Mouse (Mus musculus) naive thymus-derived CD4-positive, alpha-beta T cell, adult 2 months (primary cell): ENCODE measurements around the gene Slc30a3.

ENCODE experiments used
- DNase-seq: peaks from one replicate; pipeline ENCODE4 v3.0.0-alpha.2; 2011; ENCODE audit warnings: low read depth

Slc30a3 gene

DNA sequence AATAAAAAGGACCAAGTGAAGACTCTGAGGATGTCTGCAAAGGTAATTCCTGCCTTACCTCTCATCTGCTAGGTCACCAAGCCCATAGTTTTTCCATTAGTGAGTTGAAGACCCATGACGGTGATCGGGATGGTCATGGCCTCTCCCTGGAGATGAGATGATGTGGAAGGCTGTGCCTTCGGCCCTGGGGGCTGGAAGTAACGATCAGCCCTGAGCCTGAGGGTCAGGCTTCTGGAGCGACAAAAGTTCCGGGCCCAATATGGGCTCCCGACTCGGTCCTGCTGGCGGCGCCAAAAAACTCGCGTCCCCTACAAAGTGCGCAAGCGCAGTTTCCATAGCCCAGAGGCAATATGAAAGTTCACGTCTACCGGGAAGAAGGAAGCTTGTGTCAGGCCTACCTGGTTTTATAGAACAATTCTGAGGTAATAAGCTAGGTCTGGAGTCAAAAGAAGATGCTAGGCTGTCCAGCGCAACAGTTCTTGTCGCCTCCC lies at the start of gene Slc30a3:
TSS of gene Slc30a3 (minus strand) at position 238 of the 491 bp plus-strand sequence.
- DNase-seq = no peak

GRCm38 (mm10) chr5:31154152-31154553 lies 46.1 kb upstream of the Slc30a3 start, which contains the start of gene Mpv17:
Mpv17 (minus strand) TSS chr5:31154251.
- DNase-seq = peak; percentile 78

- no peak for DNase-seq
Measured at GRCm38 (mm10) chr5:31153516-31154151, 45.6 kb upstream of the Slc30a3 start.

DNA sequence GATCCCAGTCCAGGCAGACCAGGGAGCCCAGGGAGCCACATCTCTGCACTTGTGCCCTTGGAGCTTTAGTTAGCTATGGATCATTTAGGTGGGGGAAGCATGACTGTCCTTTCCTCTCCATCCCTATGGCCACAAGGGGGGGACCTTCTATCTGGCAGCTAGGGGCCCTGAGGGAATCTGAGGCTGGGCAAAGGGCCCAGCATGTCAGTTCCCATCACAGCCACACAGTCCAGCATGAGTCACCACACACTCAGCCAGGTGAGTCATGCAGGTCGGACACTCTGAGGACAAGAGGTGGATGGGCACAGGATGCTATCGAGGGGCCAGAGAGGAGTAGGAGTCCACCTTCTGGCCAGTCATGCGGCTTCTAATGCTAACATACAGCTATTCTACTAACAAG lies 43.7 kb upstream of the Slc30a3 start:
- no peak for DNase-seq

DNA sequence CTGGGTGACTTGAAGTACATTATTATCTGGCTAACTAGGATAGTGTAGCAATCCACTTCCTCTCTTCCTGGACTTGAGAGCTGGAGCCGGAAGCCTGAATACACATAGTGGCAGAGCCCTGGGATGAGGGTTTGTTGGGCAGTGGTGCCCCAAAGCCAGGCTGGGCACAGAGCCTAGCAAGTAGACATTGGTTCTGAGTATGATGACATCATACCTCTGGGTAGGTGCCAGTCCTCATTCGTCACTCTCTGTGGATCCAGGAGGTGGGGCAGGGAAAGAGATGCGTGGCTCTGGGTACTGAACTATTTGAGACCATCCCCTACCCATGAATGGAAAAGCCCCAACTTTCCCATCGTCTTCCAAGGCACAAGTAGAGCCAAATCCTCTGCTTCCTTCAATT lies 41.7 kb upstream of the Slc30a3 start:
- DNase-seq = no peak

DNA sequence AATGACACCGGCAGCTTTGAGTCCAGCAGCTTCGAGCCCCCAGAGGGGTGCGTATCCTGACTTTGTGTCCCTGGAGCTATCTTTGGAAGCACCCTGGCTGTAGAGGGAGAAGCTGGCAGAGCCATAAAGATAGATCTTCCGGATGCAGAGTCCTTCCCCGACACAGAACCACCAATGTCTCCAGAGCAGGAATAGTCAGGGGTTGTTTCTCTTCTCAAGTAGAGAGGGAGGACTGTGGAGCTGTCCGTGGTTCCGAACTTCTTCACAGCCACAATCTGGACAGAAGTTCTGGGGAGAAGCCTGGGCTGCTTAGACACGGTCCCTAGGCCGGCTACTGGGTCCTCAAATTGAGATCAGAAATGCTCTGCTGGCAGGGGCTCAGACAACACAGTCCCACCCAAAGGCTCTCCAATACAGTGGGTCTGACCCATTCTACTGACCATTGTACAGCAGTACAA lies 31.0 kb upstream of the Slc30a3 start:
- DNase-seq = no peak

DNA sequence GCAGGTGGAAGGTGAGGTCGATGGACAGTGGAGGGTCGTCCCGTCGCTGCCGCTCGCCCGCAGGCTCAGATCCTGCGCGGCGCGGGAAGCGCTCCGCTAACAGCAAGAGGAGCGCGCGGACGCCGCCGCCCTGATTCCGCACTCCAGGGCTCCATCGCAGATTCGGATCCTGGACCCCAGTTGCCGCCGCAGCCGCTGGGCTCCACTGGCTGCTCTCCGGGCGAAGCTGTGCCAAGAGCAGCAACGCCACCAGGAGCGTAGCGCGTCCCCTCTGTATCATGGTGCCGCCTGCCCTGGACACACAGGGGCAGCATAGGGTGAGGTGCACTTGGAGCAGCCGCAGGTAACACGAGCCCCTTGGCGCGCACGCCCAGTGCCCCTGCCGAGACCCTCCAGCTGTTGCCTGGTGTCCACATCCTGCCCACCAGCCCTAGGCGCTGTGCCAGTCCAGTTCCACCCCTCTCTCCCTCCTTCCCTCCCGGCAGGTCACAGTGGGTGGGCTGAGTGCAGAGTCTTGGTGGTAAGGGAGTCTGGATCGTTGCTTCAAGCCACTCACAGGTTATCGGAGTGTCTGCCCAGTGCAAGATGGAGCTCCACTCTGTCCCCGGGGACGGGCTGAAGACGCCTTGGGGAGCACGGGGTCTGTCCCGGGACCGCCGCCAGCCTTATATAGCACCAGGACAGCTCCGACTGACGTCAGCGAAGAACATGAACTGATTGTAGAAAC lies 30.4 kb upstream of the Slc30a3 start, which contains the start of gene Ucn:
TSS of gene Ucn (minus strand) at position 589 of the 727 bp plus-strand sequence.
- DNase-seq = no peak

GRCm38 (mm10) chr5:31137658-31138057 lies 29.6 kb upstream of the Slc30a3 start:
- DNase-seq = no peak

DNA sequence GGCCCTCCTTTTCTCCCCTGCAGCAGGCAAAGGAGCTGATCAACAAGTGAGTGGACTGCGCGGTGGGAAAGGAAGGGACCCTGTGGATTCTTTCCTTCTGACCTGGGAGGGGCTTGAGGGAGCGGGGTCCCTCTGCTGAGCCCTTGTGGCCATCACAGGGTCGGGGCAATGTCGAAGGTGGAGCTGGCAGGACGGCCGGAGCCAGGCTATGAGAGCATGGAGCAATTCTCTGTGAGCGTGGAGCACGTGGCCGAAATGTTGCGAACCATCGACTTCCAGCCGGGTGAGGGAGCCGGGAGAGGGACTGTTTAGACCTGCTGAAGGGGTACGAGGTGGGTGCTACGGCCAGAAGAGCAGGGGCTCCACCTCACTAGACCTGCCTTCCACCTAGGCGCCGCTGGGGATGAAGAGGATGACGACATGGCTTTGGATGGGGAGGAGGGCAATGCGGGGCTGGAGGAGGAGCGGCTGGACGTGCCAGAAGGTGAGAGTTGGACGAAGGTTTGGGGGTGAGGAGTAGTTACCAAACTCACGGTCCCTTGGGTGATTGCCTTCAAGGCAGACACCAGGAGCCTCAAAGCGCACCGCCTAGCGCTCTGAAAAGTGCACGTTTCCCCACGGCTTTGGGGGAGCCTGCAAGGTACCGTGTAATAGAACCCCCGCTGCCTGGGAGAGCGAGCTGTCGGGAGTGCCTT lies 28.8 kb upstream of the Slc30a3 start:
- DNase-seq = no peak

DNA sequence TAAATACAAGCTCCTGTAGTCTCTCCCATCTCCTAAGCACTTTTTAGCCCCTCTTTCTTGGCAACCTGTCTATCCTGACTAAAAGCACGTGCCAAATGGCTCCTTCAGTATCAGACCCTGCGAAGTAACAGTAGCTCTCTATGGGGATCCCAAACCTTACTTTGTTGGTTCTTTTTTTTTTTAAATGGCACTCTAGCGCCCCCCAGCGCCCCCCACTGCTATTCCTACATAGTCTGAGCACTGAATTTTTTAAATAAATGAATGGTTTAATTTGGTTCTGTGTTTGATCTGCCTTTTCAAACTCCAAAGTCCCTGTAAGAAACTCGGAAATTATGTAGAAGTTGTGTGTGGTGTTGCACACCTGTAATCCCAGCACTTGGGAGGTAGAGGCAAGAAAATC lies 18.0 kb upstream of the Slc30a3 start:
- DNase-seq = no peak

- no peak for DNase-seq
Measured at GRCm38 (mm10) chr5:31123481-31123880, 15.4 kb upstream of the Slc30a3 start.

DNA sequence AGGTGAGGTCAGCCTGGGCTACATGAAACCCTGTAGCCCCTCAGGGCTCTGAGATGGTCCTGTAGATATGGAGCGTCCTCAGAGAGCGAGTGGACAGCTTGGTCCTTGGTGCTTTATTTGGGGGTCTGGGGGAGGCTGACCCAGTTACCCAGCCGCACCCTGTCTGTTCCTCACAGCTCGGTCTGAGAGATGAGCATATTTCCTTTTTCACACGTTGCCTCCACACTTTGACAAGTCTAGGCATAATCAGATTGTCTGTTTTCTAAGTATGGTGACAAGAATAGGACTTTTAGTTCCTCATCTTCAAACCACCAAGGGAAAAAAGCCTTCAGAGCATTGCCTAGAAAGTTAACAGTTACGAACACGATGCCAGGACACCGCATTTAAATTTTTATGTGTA lies 13.1 kb upstream of the Slc30a3 start:
- DNase-seq = no peak

GRCm38 (mm10) chr5:31116912-31117311 lies 8.9 kb upstream of the Slc30a3 start:
- DNase-seq = no peak

DNA sequence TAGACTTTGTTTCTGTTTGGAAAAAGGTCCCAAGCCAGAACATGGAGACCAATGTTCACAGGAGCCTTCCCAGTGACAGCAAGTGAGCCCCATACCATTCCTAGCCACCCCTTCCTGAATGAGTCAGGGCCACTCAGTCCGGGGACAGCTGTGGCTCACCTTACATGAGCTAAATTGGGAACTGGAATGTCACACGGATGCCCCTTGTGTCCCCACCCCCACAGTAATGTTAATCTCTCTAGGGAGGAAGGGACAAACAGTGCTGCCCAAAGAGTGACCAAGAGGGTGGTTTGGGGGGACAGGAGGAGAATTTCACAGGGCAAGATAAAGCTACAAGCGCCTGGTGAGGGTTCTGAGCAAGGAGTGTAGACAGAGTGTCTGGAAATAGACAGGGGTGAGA lies 8.3 kb upstream of the Slc30a3 start, which contains the start of gene Trim54:
TSS of gene Trim54 (plus strand) at position 359 of the 400 bp plus-strand sequence.
- DNase-seq = no peak

DNA sequence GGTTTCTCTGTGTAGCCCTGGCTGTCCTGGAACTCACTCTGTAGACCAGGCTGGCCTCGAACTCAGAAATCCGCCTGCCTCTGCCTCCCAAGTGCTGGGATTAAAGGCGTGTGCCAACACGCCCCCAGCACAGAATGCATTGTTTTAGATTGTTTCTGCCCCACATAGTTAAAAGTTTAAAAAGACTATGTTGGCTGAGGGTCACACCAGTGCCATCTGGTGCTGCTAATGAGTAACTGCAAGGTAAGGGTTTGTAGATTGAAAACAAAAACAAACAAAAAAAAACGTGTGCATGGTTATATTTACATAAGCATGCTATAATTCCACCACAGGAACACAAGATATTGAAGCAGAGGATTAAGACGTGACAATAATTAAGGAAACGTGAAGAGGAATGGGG lies 2.7 kb upstream of the Slc30a3 start:
- peak; percentile 43 for DNase-seq

GRCm38 (mm10) chr5:31105814-31106335 lies 2.2 kb downstream of the Slc30a3 start, which contains the start of gene Dnajc5g:
Dnajc5g (plus strand) TSS chr5:31106285.
- DNase-seq = no peak

GRCm38 (mm10) chr5:31095711-31096480 lies 12.1 kb downstream of the Slc30a3 start:
- no peak for DNase-seq

DNA sequence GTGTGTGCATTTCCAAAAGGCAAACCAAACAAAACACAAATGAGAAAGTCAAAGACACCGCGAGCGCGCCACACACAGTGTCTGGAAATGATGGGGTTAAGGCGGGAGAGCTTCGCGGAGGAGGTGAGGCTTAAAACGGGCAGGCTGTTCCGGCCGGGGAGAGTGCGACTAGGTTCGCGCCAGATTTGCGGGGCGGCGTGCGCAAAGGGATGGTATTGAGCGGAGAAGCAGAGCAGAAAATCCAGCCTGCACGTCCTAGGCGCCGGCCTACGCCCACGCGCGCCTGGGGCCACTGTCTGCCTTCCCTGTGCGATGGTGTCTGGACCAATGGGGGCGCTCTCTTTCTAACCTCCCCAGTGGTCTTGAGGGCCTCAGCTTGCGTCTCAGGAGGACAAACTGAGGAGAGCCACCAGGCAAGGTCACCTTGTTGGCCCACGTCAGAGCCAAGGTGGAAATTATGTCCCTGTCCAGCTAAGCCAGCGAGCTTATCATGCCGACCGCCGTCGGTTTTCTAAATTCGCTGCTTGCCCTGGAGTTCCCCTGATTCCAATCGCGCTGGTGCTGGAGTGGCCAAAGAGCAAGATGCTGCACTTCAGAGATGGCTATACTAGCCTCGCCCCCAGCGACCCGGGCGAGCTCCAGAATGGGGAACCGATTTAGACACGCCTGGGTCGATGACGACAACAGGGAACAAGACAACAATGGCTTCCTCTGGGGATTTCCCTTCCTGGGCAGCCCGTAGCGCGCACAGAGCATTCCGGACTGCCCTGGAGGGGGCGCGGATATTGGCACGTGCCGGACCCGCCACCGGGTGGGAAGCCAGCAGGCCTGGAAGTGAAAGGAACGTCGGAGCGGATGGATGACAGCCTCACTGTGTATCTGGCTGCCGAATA lies 13.0 kb downstream of the Slc30a3 start:
- DNase-seq = peak; percentile 76

DNA sequence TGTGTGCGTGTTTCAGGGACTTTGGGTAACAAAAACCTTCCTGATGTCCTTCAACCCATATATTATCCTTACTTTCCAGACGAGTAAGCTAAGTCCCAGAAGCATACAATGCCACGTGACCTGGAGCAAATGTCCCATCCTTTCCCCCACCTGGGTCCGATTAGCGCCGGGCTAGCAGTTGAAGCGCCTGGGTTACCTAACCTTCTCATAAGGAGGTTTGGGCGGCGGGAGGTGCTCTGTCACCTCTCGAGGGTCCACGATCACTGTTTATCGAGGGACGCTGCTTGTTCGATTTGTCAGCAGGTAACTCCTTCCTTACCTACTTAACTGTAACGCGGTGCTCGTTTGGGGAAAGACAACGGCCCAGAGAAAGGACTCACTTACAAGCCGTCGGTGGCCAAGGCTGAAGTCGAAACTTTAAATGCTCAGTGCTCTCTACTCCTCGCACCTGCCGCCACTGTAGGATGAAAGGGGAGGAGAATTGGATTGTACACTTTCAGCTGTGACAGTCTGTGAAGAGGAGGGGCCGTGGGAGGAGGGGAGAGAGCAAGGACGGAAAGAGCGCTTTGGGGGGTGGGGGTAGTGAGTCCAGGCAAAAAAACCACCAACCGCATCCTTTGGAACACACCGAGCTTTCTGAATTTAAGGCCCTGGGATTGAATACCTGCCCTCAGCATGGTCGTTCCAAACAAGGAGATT lies 13.8 kb downstream of the Slc30a3 start:
- peak; percentile 67 for DNase-seq
